Mouse (Mus musculus) stomach, embryonic 14.5 days (tissue): ENCODE measurements around the gene Mrpl38. TPM values are rescaled to one million over a fixed set of nuclear protein-coding genes. Genes with fewer than 3 reads are reported as not detected.

Experiments
- ATAC-seq: fragments of 200-750 bp; cut with Nextera tagmentation; 2 replicates; pipeline ENCODE4 v1.8.0; 2017; ENCODE audit warnings: low read depth, moderate TSS enrichment; ENCODE audit not compliant: insufficient number of reproducible peaks, insufficient read depth, low FRiP score
- H3K27ac ChIP-seq: fragments of 300-500 bp; sonication (generic); 2 replicates; pipeline ENCODE4 v1.5.1; 2014; ENCODE audit warnings: mild to moderate bottlenecking, low read length, moderate library complexity, mixed read lengths
- H3K27me3 ChIP-seq: fragments of 300-500 bp; sonication (generic); 2 replicates; pipeline ENCODE4 v1.6.1; 2014; ENCODE audit warnings: low read length, control low read depth, mixed read lengths; ENCODE audit not compliant: control insufficient read depth, insufficient read depth
- H3K36me3 ChIP-seq: fragments of 300-500 bp; sonication (generic); 2 replicates; pipeline ENCODE4 v1.6.1; 2014; ENCODE audit warnings: mild to moderate bottlenecking, control low read depth, low read length, moderate library complexity, mixed read lengths; ENCODE audit not compliant: control insufficient read depth, insufficient read depth
- H3K4me1 ChIP-seq: fragments of 300-500 bp; sonication (generic); 2 replicates; pipeline ENCODE4 v1.6.1; 2014; ENCODE audit warnings: low read length, control low read depth, mixed read lengths; ENCODE audit not compliant: control insufficient read depth, insufficient read depth
- H3K4me2 ChIP-seq: fragments of 300-500 bp; sonication (generic); replicated peaks from 2 replicates; pipeline ENCODE4 v1.6.1; 2014; ENCODE audit warnings: low read depth, low read length, control low read depth
- H3K4me3 ChIP-seq: fragments of 300-500 bp; sonication (generic); 2 replicates; pipeline ENCODE4 v1.5.1; 2014; ENCODE audit warnings: low read depth, low read length, control low read depth
- H3K9ac ChIP-seq: fragments of 300-500 bp; sonication (generic); replicated peaks from 2 replicates; pipeline ENCODE4 v1.6.1; 2014; ENCODE audit warnings: low read depth, mild to moderate bottlenecking, control low read depth, low read length, moderate library complexity, mixed read lengths
- H3K9me3 ChIP-seq: fragments of 300-500 bp; sonication (generic); 2 replicates; pipeline ENCODE4 v1.6.1; 2016; ENCODE audit warnings: low read depth, low read length, control low read depth; ENCODE audit not compliant: control insufficient read depth
- WGBS: fragments of 180-500 bp; shearing (Covaris S2); extraction: QIAGEN DNeasy Blood & Tissue Kit; methylation state at CpG from one replicate; pipeline ENCODE4 v1.1.7; 2014; 5-methylcytosine and 5-hydroxymethylcytosine counted together
- polyA plus RNA-seq: library from polyadenylated mRNA; unstranded; fragments of >200 nt; fragmentation: Nextera tagmentation; extraction: Ambion mirVana; gene quantifications from 2 replicates; pipeline ENCODE4 v1.2.1, GENCODE M21; 2014

The Mrpl38 gene
- polyA plus RNA-seq, 1 experiment from 2014 or later = 94.2 TPM

GRCm38 (mm10) chr11:116133497-116133896 is 5.2 kb downstream of the Mrpl38 start:
- no peak overlapping the region for H3K4me3 ChIP-seq

GRCm38 (mm10) chr11:116132366-116133333 is 6.0 kb downstream of the Mrpl38 start:
- H3K36me3 ChIP-seq = peaks cover 25% of the 10 kb centered on the region; the same call in 1 of the 2 replicates
- WGBS = 79% methylated on average over 16 of the region's 16 CpGs
- no peak overlapping the region for H3K4me2 ChIP-seq
- no peaks in the 10 kb centered on the region for H3K27me3 ChIP-seq
- H3K4me1 ChIP-seq = peaks cover 15% of the 10 kb centered on the region; the same call in 1 of the 2 replicates
- H3K9ac ChIP-seq = no peak overlapping the region
- no peak overlapping the region for H3K4me3 ChIP-seq
- no peak overlapping the region for H3K27ac ChIP-seq
- ATAC-seq = no peak
- H3K9me3 ChIP-seq = no peaks in the 10 kb centered on the region

More at GRCm38 (mm10) chr11:116133497-116133896, 5.2 kb downstream of the Mrpl38 start:
- Histone ChIP-seq H3K36me3 (peaks cover 25% of the 10 kb centered on the region; the same call in 1 of the 2 replicates), H3K27me3 (no peaks in the 10 kb centered on the region), H3K4me1 (peaks cover 14% of the 10 kb centered on the region; the same call in 1 of the 2 replicates), H3K9me3 (no peaks in the 10 kb centered on the region), H3K27ac (no peak overlapping the region), H3K9ac (no peak overlapping the region), H3K4me2 (no peak overlapping the region)
- WGBS = 68% methylated on average over 5 of the region's 5 CpGs
- ATAC-seq = no peak

- Histone ChIP-seq H3K9me3 (no peaks in the 10 kb centered on the region), H3K36me3 (peaks cover 21% of the 10 kb centered on the region; the same call in 1 of the 2 replicates), H3K4me1 (peaks cover 25% of the 10 kb centered on the region), H3K27me3 (no peaks in the 10 kb centered on the region), H3K27ac (peak overlapping the region; percentile 92), H3K4me2 (peak overlapping the region; percentile 62), H3K9ac (peak overlapping the region; percentile 60), H3K4me3 (peak overlapping the region; percentile 55; the same call in 1 of the 2 replicates)
- WGBS = 81% methylated on average over 15 of the region's 15 CpGs
- ATAC-seq = no peak
Observed at GRCm38 (mm10) chr11:116131349-116132170, 7.1 kb downstream of the Mrpl38 start.

- peak; percentile 79 for ATAC-seq
- no peaks in the 10 kb centered on the region for H3K27me3 ChIP-seq
- peak within 1 kb of the TSS; percentile 55 for H3K4me3 ChIP-seq
- H3K9ac ChIP-seq = peak within 1 kb of the TSS; percentile 60
- H3K9me3 ChIP-seq = no peaks in the 10 kb centered on the region
- H3K27ac ChIP-seq = peak within 1 kb of the TSS; percentile 92
- H3K36me3 ChIP-seq = peaks cover 16% of the 10 kb centered on the region; the same call in 1 of the 2 replicates
- peaks cover 25% of the 10 kb centered on the region for H3K4me1 ChIP-seq
- WGBS = under 1% methylated on average over 69 of the region's 69 CpGs
- peak within 1 kb of the TSS; percentile 62 for H3K4me2 ChIP-seq
Observed at GRCm38 (mm10) chr11:116130488-116131205, 8.0 kb downstream of the Mrpl38 start, which contains the start of gene Trim65. Gene Trim65, minus strand, starts transcription at chr11:116131128.

- H3K27ac ChIP-seq = peak overlapping the region; percentile 92
- ATAC-seq = 0 out of 2 replicates have a peak, but pooled peaks have one; percentile 3
- 39% methylated on average over 8 of the region's 8 CpGs for WGBS
Observed at GRCm38 (mm10) chr11:116129993-116130487, 8.6 kb downstream of the Mrpl38 start.

GRCm38 (mm10) chr11:116129091-116129790 is 9.4 kb downstream of the Mrpl38 start:
- Histone ChIP-seq H3K9ac (no peak overlapping the region), H3K4me2 (peak overlapping the region; percentile 62)

More at GRCm38 (mm10) chr11:116129993-116130487, 8.6 kb downstream of the Mrpl38 start:
- Histone ChIP-seq H3K4me3 (peak overlapping the region; percentile 55), H3K9me3 (no peaks in the 10 kb centered on the region; the same call in 1 of the 2 replicates), H3K36me3 (peaks cover 18% of the 10 kb centered on the region; the same call in 1 of the 2 replicates), H3K27me3 (no peaks in the 10 kb centered on the region), H3K9ac (peak overlapping the region; percentile 60), H3K4me1 (peaks cover 25% of the 10 kb centered on the region), H3K4me2 (peak overlapping the region; percentile 62)

GRCm38 (mm10) chr11:116127986-116128385 is 10.7 kb downstream of the Mrpl38 start:
- Histone ChIP-seq H3K4me3 (no peak overlapping the region), H3K27me3 (no peaks in the 10 kb centered on the region), H3K9ac (no peak overlapping the region), H3K36me3 (peaks cover 11% of the 10 kb centered on the region; the same call in 1 of the 2 replicates), H3K4me1 (peaks cover 25% of the 10 kb centered on the region), H3K27ac (no peak overlapping the region; the same call in 1 of the 2 replicates), H3K4me2 (no peak overlapping the region), H3K9me3 (no peaks in the 10 kb centered on the region; the same call in 1 of the 2 replicates)
- WGBS = 63% methylated on average over 9 of the region's 9 CpGs
- no peak for ATAC-seq

More at GRCm38 (mm10) chr11:116129091-116129790, 9.4 kb downstream of the Mrpl38 start:
- peaks cover 25% of the 10 kb centered on the region for H3K4me1 ChIP-seq
- 78% methylated on average over 9 of the region's 9 CpGs for WGBS
- H3K9me3 ChIP-seq = no peaks in the 10 kb centered on the region; the same call in 1 of the 2 replicates
- peak overlapping the region; percentile 55; the same call in 1 of the 2 replicates for H3K4me3 ChIP-seq
- H3K36me3 ChIP-seq = peaks cover 11% of the 10 kb centered on the region; the same call in 1 of the 2 replicates
- H3K27me3 ChIP-seq = no peaks in the 10 kb centered on the region
- H3K27ac ChIP-seq = no peak overlapping the region
- ATAC-seq = no peak
